ENCODE assay signal across 15 mouse cellular contexts in the genomic region with DNA sequence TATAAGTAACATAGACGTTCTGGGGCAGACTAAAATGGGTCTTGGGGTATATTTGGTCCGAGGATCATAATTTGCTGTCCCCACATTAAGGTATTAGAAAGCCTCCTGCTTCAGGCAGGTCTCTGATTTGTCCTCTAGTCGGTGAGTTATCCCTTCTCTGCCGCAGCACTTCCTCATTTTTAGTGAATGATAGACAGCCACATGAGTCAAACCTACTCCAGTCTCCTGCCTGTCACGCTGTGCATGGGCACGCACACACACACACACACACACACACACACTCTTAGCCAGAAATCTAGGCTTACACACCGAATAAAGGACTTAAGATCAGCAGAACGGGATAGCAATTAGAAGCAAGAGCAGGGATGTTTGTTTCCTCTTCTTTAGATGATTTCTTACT. TPM values are rescaled to one million over a fixed set of nuclear protein-coding genes. Genes with fewer than 3 reads are reported as not detected.
"Had no signal": no experiment of that assay in that cellular context is flagged by ENCODE, and none has a peak within 500 bp of the region (broad histone marks: within the 10 kb centered on the region; RNA-seq: fewer than 3 reads in every experiment).

No protein-coding gene starts in this region.

- DNase-seq: kidney, adult 2 months; kidney, postnatal 14 days; liver, embryonic 13.5 days; liver, postnatal 0 days; midbrain, embryonic 14.5 days; right cerebral cortex, postnatal 14 days had no signal

- ATAC-seq: liver, postnatal 0 days had no signal

- H3K36me3 ChIP-seq: kidney, embryonic 15.5 days; limb, embryonic 10.5 days; liver, embryonic 13.5 days; lung, embryonic 15.5 days; midbrain, embryonic 10.5 days; neural tube, embryonic 12.5 days had no signal

- H3K27me3 ChIP-seq: kidney, embryonic 15.5 days; liver, embryonic 13.5 days; lung, embryonic 15.5 days; neural tube, embryonic 12.5 days had no signal

RNA-seq across cellular contexts. Expression of a gene that starts 34.8 kb away (rescaled TPM):
- total RNA-seq: layer of hippocampus, adult 8-10 months; layer of hippocampus, postnatal 14 days; left cerebral cortex, adult 2 months; left cerebral cortex, postnatal 14 days had no signal
